Mouse (Mus musculus) liver (tissue): ENCODE measurements around the gene Gm37240.

ENCODE experiments used
- DNase-seq: peaks from one replicate; pipeline ENCODE4 v3.0.0-alpha.2; 2020; ENCODE audit warnings: mixed read lengths

Gm37240 gene

GRCm38 (mm10) chr3:84558301-84558700, 1329.0 kb downstream of the Gm37240 start:
- no peak for DNase-seq

GRCm38 (mm10) chr3:84555780-84556179, 1331.5 kb downstream of the Gm37240 start:
- DNase-seq = no peak

- DNase-seq = no peak
Observed at GRCm38 (mm10) chr3:84547177-84547576, 1340.1 kb downstream of the Gm37240 start.

- peak; percentile 53 for DNase-seq
Observed at GRCm38 (mm10) chr3:84542450-84542849, 1344.9 kb downstream of the Gm37240 start.

- no peak for DNase-seq
Observed at GRCm38 (mm10) chr3:84541881-84542280, 1345.4 kb downstream of the Gm37240 start.

DNA sequence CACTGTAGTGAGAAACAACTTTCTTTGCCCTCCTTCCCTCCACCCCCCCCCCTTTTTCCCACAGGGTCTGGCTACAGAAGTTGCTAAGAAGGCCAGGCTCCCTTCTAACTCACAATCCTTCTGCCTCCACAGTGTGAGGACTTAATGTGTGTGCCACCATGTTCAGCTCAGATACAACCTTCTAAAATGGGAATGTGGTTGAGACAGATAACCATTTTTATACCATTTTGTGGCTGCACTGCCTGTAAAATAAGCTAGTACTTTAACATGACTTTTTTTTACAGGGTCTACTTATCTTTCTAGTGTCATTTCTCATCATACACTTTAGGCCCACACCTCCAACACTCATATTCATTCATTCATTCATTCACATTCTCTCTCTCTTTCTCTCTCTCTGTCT, 1346.7 kb downstream of the Gm37240 start:
- no peak for DNase-seq

GRCm38 (mm10) chr3:84536987-84537386, 1350.3 kb downstream of the Gm37240 start:
- DNase-seq = no peak

GRCm38 (mm10) chr3:84533227-84533626, 1354.1 kb downstream of the Gm37240 start:
- no peak for DNase-seq

- no peak for DNase-seq
Observed at GRCm38 (mm10) chr3:84529021-84529420, 1358.3 kb downstream of the Gm37240 start.

DNA sequence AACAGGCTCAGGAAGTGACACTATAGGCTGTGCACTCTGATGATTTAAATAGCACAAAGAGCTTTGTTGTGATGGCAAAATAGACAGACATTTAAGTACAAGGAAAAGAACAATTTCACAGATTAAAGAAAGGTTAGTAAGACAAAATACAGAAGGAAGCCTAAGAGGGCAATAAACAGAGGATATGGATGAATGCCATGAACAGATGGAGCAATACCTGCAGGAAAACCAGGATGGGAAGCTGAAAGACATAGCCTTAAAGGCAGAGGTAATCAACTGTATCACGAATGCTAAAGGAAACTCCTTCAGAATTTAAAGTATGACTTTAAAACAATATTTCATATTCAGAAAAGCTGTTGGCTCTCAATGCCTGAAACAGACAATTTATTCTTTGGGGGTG, 1362.4 kb downstream of the Gm37240 start:
- DNase-seq = no peak

DNA sequence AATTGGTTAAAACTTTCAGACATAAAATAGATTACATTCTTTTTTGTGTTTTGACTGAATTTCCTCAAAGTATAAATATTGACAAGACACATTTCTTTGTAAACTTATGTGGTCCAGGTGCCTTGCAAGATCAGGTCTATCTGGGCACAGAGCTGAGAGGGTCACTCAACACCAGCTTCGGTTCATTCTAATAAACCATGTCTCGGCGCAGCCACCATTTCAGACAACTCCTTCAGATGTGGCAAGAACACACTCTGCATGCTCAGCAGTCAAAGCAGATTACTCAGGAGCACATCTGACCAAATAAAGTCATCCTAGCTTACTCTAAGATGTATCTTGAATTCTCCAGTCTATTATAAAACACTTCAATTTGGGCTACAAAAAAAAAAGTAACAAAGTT, 1371.2 kb downstream of the Gm37240 start:
- DNase-seq = no peak

GRCm38 (mm10) chr3:84512774-84513515, 1374.4 kb downstream of the Gm37240 start:
- DNase-seq = no peak

GRCm38 (mm10) chr3:84505193-84505592, 1382.1 kb downstream of the Gm37240 start:
- DNase-seq = no peak

- no peak for DNase-seq
Observed at GRCm38 (mm10) chr3:84504291-84504690, 1383.0 kb downstream of the Gm37240 start.

DNA sequence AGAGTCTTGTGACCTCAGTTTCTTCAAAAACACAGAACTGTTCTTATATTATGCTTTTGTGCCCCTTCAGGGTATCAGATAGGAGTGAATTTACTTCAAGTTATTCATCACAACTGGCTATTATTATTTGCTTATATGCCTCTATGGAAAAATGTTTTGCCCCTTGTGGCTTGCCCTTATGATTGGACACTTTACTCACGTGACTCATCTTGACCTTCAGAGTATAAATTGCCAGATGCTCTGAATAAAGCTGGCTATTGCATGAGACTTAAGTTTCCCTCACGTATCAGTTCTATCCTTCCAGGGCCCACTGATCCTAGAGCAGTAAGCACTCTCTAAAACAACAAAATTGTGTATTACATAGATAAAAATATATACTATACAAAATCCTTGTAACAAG, 1385.2 kb downstream of the Gm37240 start:
- no peak for DNase-seq

GRCm38 (mm10) chr3:84500491-84500890, 1386.8 kb downstream of the Gm37240 start:
- DNase-seq = no peak

DNA sequence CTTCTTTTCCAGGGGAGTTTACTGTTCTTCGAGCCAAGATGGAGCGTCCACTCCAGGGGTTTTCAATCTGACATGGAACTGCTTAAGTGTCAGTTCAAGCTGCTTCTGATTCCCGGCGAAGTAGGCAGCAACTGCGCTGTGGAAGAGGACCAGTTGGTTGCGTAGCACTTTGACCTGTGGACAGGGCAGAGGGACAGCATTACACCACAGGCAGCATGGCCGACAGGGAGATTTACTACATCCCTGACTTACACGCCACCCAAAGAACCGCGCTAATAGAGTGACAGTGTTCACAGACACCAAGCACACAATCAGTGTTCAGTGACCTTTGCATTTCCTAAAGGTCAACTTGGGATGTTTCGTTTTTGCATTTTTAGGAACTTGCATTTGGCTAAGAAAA, 1389.6 kb downstream of the Gm37240 start:
- no peak for DNase-seq

GRCm38 (mm10) chr3:84492657-84493056, 1394.7 kb downstream of the Gm37240 start:
- DNase-seq = no peak

DNA sequence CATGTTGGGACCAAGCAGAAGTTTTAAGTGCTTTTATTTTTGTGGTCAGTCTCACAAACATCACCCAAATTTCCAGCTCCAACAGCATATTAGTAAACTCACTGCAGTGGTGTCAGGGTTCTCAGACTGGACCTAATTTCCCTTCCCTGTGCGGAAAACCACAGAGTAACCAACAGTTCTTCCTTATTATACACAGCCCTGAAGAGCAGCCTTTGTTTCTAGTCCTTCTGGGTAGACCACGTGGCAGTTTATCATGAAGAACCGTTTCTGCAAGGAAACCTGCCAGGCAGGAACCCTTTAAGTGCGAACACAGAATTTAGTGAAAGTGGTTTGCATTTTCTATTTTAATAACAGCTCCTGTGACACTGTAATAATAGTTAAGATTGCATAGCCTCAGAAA, 1395.2 kb downstream of the Gm37240 start:
- DNase-seq = no peak

DNA sequence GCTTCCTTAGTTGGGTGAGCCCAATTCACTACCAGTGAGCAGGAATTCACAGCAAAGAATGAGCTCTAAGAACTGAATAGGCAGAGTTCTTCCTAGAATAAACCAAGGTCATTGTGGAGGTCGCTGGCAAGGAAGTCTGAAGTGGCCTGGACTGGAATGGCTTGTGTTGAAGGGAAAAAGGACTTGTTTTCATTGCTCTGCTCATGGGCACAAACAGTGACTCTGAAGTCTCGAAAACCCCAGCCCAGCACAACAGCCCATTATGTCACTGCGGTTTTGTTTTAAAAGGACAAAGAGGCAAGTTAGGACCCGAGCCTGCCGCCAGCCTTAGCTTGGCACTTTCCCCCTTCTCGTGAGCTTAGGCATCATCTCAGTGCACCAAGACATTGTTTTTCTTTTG, 1398.6 kb downstream of the Gm37240 start:
- DNase-seq = no peak

GRCm38 (mm10) chr3:84484891-84485290, 1402.4 kb downstream of the Gm37240 start:
- DNase-seq = no peak

- DNase-seq = no peak
Observed at GRCm38 (mm10) chr3:84484333-84484732, 1403.0 kb downstream of the Gm37240 start.

GRCm38 (mm10) chr3:84482121-84482520, 1405.2 kb downstream of the Gm37240 start:
- no peak for DNase-seq

DNA sequence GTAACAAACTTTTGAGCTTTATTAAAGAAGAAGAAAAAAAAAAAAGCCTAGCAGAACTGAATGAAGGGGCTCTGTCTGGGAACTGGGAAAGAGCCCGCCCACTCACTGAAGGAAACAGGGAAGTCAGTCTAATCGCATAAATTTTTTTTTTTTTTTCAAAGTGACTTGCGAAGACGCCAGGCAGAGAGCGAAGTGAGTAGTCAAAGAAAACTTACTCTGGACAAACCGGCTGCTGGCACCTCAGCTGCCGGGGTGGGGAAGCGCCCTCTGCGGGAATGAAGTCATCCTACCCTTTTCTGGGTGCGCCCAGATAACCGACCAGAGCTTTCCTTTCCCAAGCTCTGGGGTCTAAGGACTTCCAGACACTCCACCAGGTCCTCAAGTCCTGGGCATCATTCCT, 1406.2 kb downstream of the Gm37240 start:
- DNase-seq = peak; percentile 82
